Mouse (Mus musculus) v-Abl transformed pro-B cells (cell line): Measurements from ENCODE around the gene Ntrk2.
"Not testable (repeated sequence)": the region's sequence is repeated elsewhere in the genome, so short reads cannot be mapped to it uniquely, and the experiment has no call there.

ENCODE experiments used
- in situ Hi-C, 2 experiments: fragments of 400-800 bp; cut with MboI; formaldehyde crosslinking; loops; one replicate each; pipeline ENCODE4 v1.15.1; 2025; ENCODE audit not compliant: unreplicated experiment in 2 of 2

Gene Ntrk2

GRCm38 (mm10) chr13:59028546-59028945, 222.2 kb downstream of the Ntrk2 start:
- in situ Hi-C loops, result no loop called here

- in situ Hi-C loops, result no loop called here
Measured at GRCm38 (mm10) chr13:59030574-59030973, 224.2 kb downstream of the Ntrk2 start.

- in situ Hi-C loops, result no loop called here
Measured at GRCm38 (mm10) chr13:59040156-59040915, 234.0 kb downstream of the Ntrk2 start.

GRCm38 (mm10) chr13:59041013-59041764, 234.8 kb downstream of the Ntrk2 start:
- in situ Hi-C loops, result no loop called here

GRCm38 (mm10) chr13:59052188-59052587, 245.8 kb downstream of the Ntrk2 start:
- in situ Hi-C loops, result no loop called here

- in situ Hi-C loops, result not testable (repeated sequence)
Measured at GRCm38 (mm10) chr13:59054331-59054730, 248.0 kb downstream of the Ntrk2 start.

- in situ Hi-C loops, result no loop called here
Measured at GRCm38 (mm10) chr13:59056859-59057258, 250.5 kb downstream of the Ntrk2 start.

- in situ Hi-C loops, result no loop called here
Measured at GRCm38 (mm10) chr13:59057886-59058285, 251.5 kb downstream of the Ntrk2 start.

GRCm38 (mm10) chr13:59059118-59059517, 252.7 kb downstream of the Ntrk2 start:
- in situ Hi-C loops, result no loop called here

- in situ Hi-C loops, result no loop called here
Measured at GRCm38 (mm10) chr13:59065677-59066076, 259.3 kb downstream of the Ntrk2 start.

GRCm38 (mm10) chr13:59073635-59074256, 267.4 kb downstream of the Ntrk2 start:
- in situ Hi-C loops, result no loop called here

GRCm38 (mm10) chr13:59076489-59076888, 270.1 kb downstream of the Ntrk2 start:
- in situ Hi-C loops, result no loop called here

- in situ Hi-C loops, result no loop called here
Measured at GRCm38 (mm10) chr13:59079761-59080461, 273.5 kb downstream of the Ntrk2 start.

- in situ Hi-C loops, result no loop called here
Measured at GRCm38 (mm10) chr13:59080468-59080867, 274.1 kb downstream of the Ntrk2 start.

GRCm38 (mm10) chr13:59089016-59089415, 282.6 kb downstream of the Ntrk2 start:
- in situ Hi-C loops, result no loop called here

- in situ Hi-C loops, result no loop called here
Measured at GRCm38 (mm10) chr13:59091138-59091971, 285.0 kb downstream of the Ntrk2 start.

- in situ Hi-C loops, result no loop called here
Measured at GRCm38 (mm10) chr13:59092045-59092857, 285.9 kb downstream of the Ntrk2 start.

GRCm38 (mm10) chr13:59092858-59093154, 286.4 kb downstream of the Ntrk2 start:
- in situ Hi-C loops, result no loop called here

GRCm38 (mm10) chr13:59094722-59095121, 288.4 kb downstream of the Ntrk2 start:
- in situ Hi-C loops, result no loop called here
